ENCODE assay signal across 23 mouse cellular contexts in the genomic region with DNA sequence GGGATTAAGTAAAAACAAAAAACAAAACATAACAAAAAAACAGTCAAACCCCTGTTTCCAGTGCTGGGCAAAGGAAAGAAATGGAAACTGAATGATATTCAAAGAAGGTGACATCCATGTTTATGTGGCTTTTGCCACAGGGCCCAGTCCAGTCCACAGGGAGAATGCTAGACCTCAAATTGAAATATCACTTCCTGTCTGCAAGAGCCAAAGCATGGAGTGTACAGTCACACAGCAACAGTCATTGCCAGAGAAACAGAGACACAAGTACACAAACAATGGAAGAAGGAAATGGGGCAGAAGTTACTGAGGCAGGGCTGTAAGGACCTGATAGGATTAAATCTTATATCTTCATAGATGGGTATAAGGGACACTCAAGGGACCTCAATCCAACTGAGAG.
DNase-seq lines count a peak whose midpoint lies in the region; ATAC-seq and TF ChIP-seq lines count a peak whose summit lies in the region.
"Had no signal": no experiment of that assay in that cellular context is flagged by ENCODE, and none has a peak within 500 bp of the region (broad histone marks: within the 10 kb centered on the region; RNA-seq: fewer than 3 reads in every experiment).

No protein-coding gene starts in this region.

- ATAC-seq in heart, embryonic 12.5 days (ENCODE audit: insufficient number of reproducible peaks, low FRiP score): no peak
- 0 out of 2 replicates have a peak, but pooled peaks have one; percentile 12 for ATAC-seq in lung, embryonic 16.5 days (ENCODE audit: low read depth)
- ATAC-seq in megakaryocyte progenitor cell, adult 5-6 weeks (replicated peaks; ENCODE audit: poor library complexity): peak; percentile 69
- no peak for ATAC-seq in hindbrain, embryonic 14.5 days (ENCODE audit: low FRiP score)
- ATAC-seq: forebrain, embryonic 14.5 days; midbrain, embryonic 16.5 days; Patski had no signal

- H3K4me1 ChIP-seq in heart, embryonic 12.5 days (replicated peaks): peaks cover 22% of the 10 kb centered on the region
- peaks cover 9% of the 10 kb centered on the region; the same call in 1 of the 2 replicates for H3K4me1 ChIP-seq in lung, embryonic 16.5 days (replicated peaks; ENCODE audit: control insufficient read depth, insufficient read depth, low read length)
- H3K4me1 ChIP-seq in MEL (ENCODE audit: control insufficient read depth in 1 of 2, insufficient read depth in 2 of 2, low read length in 2 of 2): no peaks in the 10 kb centered on the region
- H3K4me1 ChIP-seq in hindbrain, embryonic 14.5 days (replicated peaks; ENCODE audit: control insufficient read depth, insufficient read depth, low read length): no peaks in the 10 kb centered on the region
- H3K4me1 ChIP-seq: neural tube, embryonic 15.5 days; stomach, embryonic 15.5 days had no signal

- no peak overlapping the region for H3K4me2 ChIP-seq in heart, embryonic 12.5 days
- no peak overlapping the region for H3K4me2 ChIP-seq in lung, embryonic 16.5 days (ENCODE audit: low read depth, low read length)
- no peak overlapping the region for H3K4me2 ChIP-seq in hindbrain, embryonic 14.5 days (replicated peaks)
- H3K4me2 ChIP-seq: embryonic facial prominence, embryonic 12.5 days; heart, embryonic 13.5 days; neural tube, embryonic 15.5 days; stomach, embryonic 15.5 days had no signal

- no peaks in the 10 kb centered on the region for H3K27me3 ChIP-seq in heart, embryonic 12.5 days (replicated peaks)
- no peaks in the 10 kb centered on the region for H3K27me3 ChIP-seq in lung, embryonic 16.5 days (ENCODE audit: control insufficient read depth, insufficient read depth, low read depth, low read length)
- H3K27me3 ChIP-seq in MEL (ENCODE audit: control insufficient read depth in 1 of 2, insufficient read depth in 2 of 2, low read length in 2 of 2): no peaks in the 10 kb centered on the region
- H3K27me3 ChIP-seq in hindbrain, embryonic 14.5 days (ENCODE audit: control insufficient read depth, insufficient read depth, low read length): no peaks in the 10 kb centered on the region
- H3K27me3 ChIP-seq: embryonic facial prominence, embryonic 12.5 days; heart, embryonic 13.5 days; megakaryocyte, embryonic 14.5 days; neural tube, embryonic 15.5 days; Patski; stomach, embryonic 15.5 days had no signal

- no peak for DNase-seq in heart, adult 9 months (ENCODE audit: low spot score in 2 of 2)
- DNase-seq in lung, adult 18-20 months: no peak
- peak; percentile 13 for DNase-seq in MEL (ENCODE audit: low read depth, low spot score)
- no peak for DNase-seq in right cerebral cortex, postnatal 36 days (ENCODE audit: low spot score in 2 of 2)
- DNase-seq in hindbrain, embryonic 14.5 days (ENCODE audit: low spot score): no peak
- DNase-seq: adrenal gland, postnatal 10 days; cerebellum, adult 9-10 months; gastrocnemius, postnatal 10 days; thymus, adult 18-20 months; thymus, postnatal 4 days had no signal

- no peak for TF ChIP-seq POLR2A in MEL (IDR thresholded peaks at IDR 0.05; ENCODE audit: control insufficient read depth in 1 of 2, insufficient read depth in 1 of 2, low read depth in 1 of 2, low read length in 2 of 2, poor library complexity in 1 of 2)

- TF ChIP-seq EP300 in MEL (IDR thresholded peaks at IDR 0.05; ENCODE audit: low read depth in 1 of 2, low read length in 2 of 2): no peak

- no peaks in the 10 kb centered on the region for H3K36me3 ChIP-seq in heart, embryonic 12.5 days
- H3K36me3 ChIP-seq in lung, embryonic 16.5 days (ENCODE audit: control insufficient read depth, insufficient read depth, low read length): no peaks in the 10 kb centered on the region
- H3K36me3 ChIP-seq in MEL (ENCODE audit: control insufficient read depth in 1 of 2, insufficient read depth in 2 of 2, low read length in 2 of 2): no peaks in the 10 kb centered on the region
- H3K36me3 ChIP-seq in hindbrain, embryonic 14.5 days (replicated peaks; ENCODE audit: control insufficient read depth, insufficient read depth): no peaks in the 10 kb centered on the region
- H3K36me3 ChIP-seq: embryonic facial prominence, embryonic 12.5 days; heart, embryonic 13.5 days; neural tube, embryonic 15.5 days; stomach, embryonic 15.5 days had no signal

- H3K27ac ChIP-seq in heart, embryonic 12.5 days (ENCODE audit: poor library complexity, severe bottlenecking): 0 out of 2 replicates have a peak overlapping the region, but pooled peaks have one; percentile 21
- H3K27ac ChIP-seq in lung, embryonic 16.5 days (ENCODE audit: low read length): no peak overlapping the region
- H3K27ac ChIP-seq in MEL (ENCODE audit: control insufficient read depth, low read depth, low read length): no peak overlapping the region
- H3K27ac ChIP-seq in hindbrain, embryonic 14.5 days: no peak overlapping the region
- H3K27ac ChIP-seq: embryonic facial prominence, embryonic 12.5 days; liver, embryonic 14.5 days; neural tube, embryonic 15.5 days; stomach, embryonic 15.5 days had no signal

- no peak for TF ChIP-seq RAD21 in MEL (IDR thresholded peaks at IDR 0.05; ENCODE audit: low read depth, low read length)

- TF ChIP-seq CTCF in MEL (IDR thresholded peaks at IDR 0.05 in 2 of 3, conservative IDR thresholded peaks at IDR 0.05 in 1 of 3; ENCODE audit: control insufficient read depth in 1 of 3, insufficient read depth in 1 of 3, low read depth in 2 of 3, low read length in 3 of 3, poor library complexity in 1 of 3, severe bottlenecking in 1 of 3): no peak

- no peak overlapping the region for H3K9ac ChIP-seq in heart, embryonic 12.5 days
- H3K9ac ChIP-seq in lung, embryonic 16.5 days (ENCODE audit: low read length): no peak overlapping the region
- H3K9ac ChIP-seq in MEL (ENCODE audit: control insufficient read depth, low read depth, low read length, poor library complexity, severe bottlenecking): no peak overlapping the region
- H3K9ac ChIP-seq in hindbrain, embryonic 14.5 days: no peak overlapping the region
- H3K9ac ChIP-seq: embryonic facial prominence, embryonic 12.5 days; heart, embryonic 13.5 days; liver, embryonic 14.5 days; neural tube, embryonic 15.5 days; stomach, embryonic 15.5 days had no signal

- no peaks in the 10 kb centered on the region for H3K79me2 ChIP-seq in MEL (ENCODE audit: control insufficient read depth, insufficient read depth, low read length, poor library complexity)

- no peaks in the 10 kb centered on the region for H3K9me3 ChIP-seq in heart, embryonic 12.5 days (replicated peaks)
- no peaks in the 10 kb centered on the region for H3K9me3 ChIP-seq in lung, embryonic 16.5 days (ENCODE audit: control insufficient read depth, low read length)
- H3K9me3 ChIP-seq in MEL (replicated peaks; ENCODE audit: insufficient read depth, low read length): no peaks in the 10 kb centered on the region
- no peaks in the 10 kb centered on the region for H3K9me3 ChIP-seq in hindbrain, embryonic 14.5 days (ENCODE audit: control insufficient read depth, low read length)
- H3K9me3 ChIP-seq: embryonic facial prominence, embryonic 12.5 days; heart, embryonic 13.5 days; megakaryocyte, embryonic 14.5 days; neural tube, embryonic 15.5 days; stomach, embryonic 15.5 days had no signal

- no peak overlapping the region for H3K4me3 ChIP-seq in heart, embryonic 12.5 days
- H3K4me3 ChIP-seq in lung, embryonic 16.5 days (ENCODE audit: low read length): no peak overlapping the region
- no peak overlapping the region for H3K4me3 ChIP-seq in MEL (ENCODE audit: control insufficient read depth in 1 of 2, insufficient read depth in 1 of 2, low read depth in 2 of 2, low read length in 2 of 2)
- no peak overlapping the region for H3K4me3 ChIP-seq in hindbrain, embryonic 14.5 days (replicated peaks; ENCODE audit: low read length)
- H3K4me3 ChIP-seq: embryonic facial prominence, embryonic 12.5 days; erythroblast, embryonic 14.5 days; heart, embryonic 13.5 days; megakaryocyte, embryonic 14.5 days; neural tube, embryonic 15.5 days; stomach, embryonic 15.5 days had no signal

TF ChIP-seq in MEL, 35 proteins besides CTCF, POLR2A, EP300 and RAD21:
- TF ChIP-seq ZNF384 (IDR thresholded peaks at IDR 0.05; ENCODE audit: low read depth, low read length): no peak
- TF ChIP-seq USF2 (IDR thresholded peaks at IDR 0.05; ENCODE audit: borderline replicate concordance in 1 of 2, insufficient read depth in 1 of 2, low read depth in 1 of 2, low read length in 2 of 2): no peak
- no peak for TF ChIP-seq ELF1 (IDR thresholded peaks at IDR 0.05; ENCODE audit: low read depth, low read length)
- no peak for TF ChIP-seq TAL1 (IDR thresholded peaks at IDR 0.05; ENCODE audit: low read length)
- TF ChIP-seq ETS1 (IDR thresholded peaks at IDR 0.05; ENCODE audit: low read depth, low read length): no peak
- TF ChIP-seq E2F4 (IDR thresholded peaks at IDR 0.05; ENCODE audit: borderline replicate concordance, low read depth, low read length): no peak
- no peak for TF ChIP-seq MAZ (IDR thresholded peaks at IDR 0.05; ENCODE audit: low read depth, low read length)
- no peak for TF ChIP-seq GABPA (IDR thresholded peaks at IDR 0.05; ENCODE audit: low read depth, low read length)
- no peak for TF ChIP-seq MYC (IDR thresholded peaks at IDR 0.05; ENCODE audit: low read depth, low read length)
- no peak for TF ChIP-seq MAX (IDR thresholded peaks at IDR 0.05; ENCODE audit: low read length)
- no peak for TF ChIP-seq UBTF (IDR thresholded peaks at IDR 0.05; ENCODE audit: borderline replicate concordance, insufficient read depth, low read depth, low read length)
- no peak for TF ChIP-seq CHD1 (IDR thresholded peaks at IDR 0.05; ENCODE audit: low read depth, low read length)

Comparison
In these comparisons a context has a peak if more than half of its experiments do, and no peak if none do; other contexts are left out.
1. ATAC-seq: peak in lung, embryonic 16.5 days (single experiment) and megakaryocyte progenitor cell, adult 5-6 weeks (single experiment); none in heart, embryonic 12.5 days (single experiment) and hindbrain, embryonic 14.5 days (single experiment).